Mouse (Mus musculus): ENCODE data around the gene Neurod2.

DNA sequence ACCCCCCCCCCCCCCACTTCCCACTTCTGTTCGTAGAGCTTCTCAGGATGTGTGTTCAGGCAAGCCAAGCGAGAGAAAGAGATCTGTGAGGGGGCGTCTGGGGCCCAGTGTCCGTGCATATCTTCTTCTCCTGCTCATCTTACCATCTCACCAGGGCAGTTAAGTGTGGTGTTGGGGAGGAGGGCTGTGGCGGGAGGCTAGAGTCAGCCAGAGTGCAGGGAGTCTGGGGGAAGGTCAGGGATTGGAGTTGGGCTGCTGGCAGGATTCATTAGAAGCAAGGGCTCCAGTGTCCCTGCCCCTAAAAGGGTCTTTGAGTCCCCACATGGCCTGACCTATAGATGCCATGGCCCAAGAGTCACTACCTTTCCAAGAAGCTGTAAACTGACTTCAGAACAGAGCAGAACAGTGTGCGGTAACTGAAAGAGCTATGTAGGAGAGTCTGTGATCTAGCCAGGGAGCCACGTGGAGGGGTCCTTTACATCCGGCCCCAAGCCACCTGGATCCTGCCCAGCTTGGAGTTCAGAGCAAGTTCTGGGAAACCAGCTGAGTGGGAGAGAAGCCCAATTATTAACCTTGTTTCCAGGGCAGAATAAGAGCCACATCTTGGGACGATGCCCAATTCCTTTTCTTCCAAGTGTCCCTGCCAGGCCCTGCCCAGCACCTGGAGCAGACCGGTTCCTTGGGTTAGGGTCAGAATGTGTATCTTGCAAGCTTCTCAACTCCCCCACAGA lies 6.1 kb downstream of the Neurod2 start:
- TF ChIP-seq CTCF (IDR thresholded peaks at IDR 0.05; ENCODE audit: insufficient read depth, low read depth, low read length) (no peak), POLR2A (IDR thresholded peaks at IDR 0.05; ENCODE audit: insufficient read depth, low read depth, low read length) (no peak)

Data from olfactory bulb, adult 2 months (tissue).